Mouse (Mus musculus) hindbrain, postnatal 0 days (tissue): ENCODE results near the gene Atxn7l3. TPM values are rescaled to one million over a fixed set of nuclear protein-coding genes. Genes with fewer than 3 reads are reported as not detected.

ENCODE experiments used
- ATAC-seq: fragments of 200-750 bp; cut with Nextera tagmentation; 2 replicates; pipeline ENCODE4 v1.8.0; 2017; ENCODE audit warnings: mild to moderate bottlenecking, moderate TSS enrichment, moderate library complexity
- DNase-seq: peaks from one replicate; pipeline ENCODE4 v3.0.0-alpha.2; 2015; ENCODE audit warnings: low spot score
- H3K27ac ChIP-seq: fragments of 300-500 bp; sonication (generic); 2 replicates; pipeline ENCODE4 v1.5.1; 2014; ENCODE audit warnings: mild to moderate bottlenecking
- H3K27me3 ChIP-seq: fragments of 300-500 bp; sonication (generic); 2 replicates; pipeline ENCODE4 v1.6.1; 2014; ENCODE audit warnings: low read length, mixed read lengths; ENCODE audit not compliant: insufficient read depth
- H3K36me3 ChIP-seq: fragments of 300-500 bp; sonication (generic); 2 replicates; pipeline ENCODE4 v1.6.1; 2014; ENCODE audit warnings: low read length, mixed read lengths; ENCODE audit not compliant: insufficient read depth
- H3K4me1 ChIP-seq: fragments of 300-500 bp; sonication (generic); 2 replicates; pipeline ENCODE4 v1.6.1; 2014; ENCODE audit warnings: antibody characterized with exemption, low read length, mixed read lengths; ENCODE audit not compliant: insufficient read depth
- H3K4me2 ChIP-seq: fragments of 300-500 bp; sonication (generic); 2 replicates; pipeline ENCODE4 v1.6.1; 2014; ENCODE audit warnings: low read depth, mild to moderate bottlenecking, low read length, moderate library complexity, mixed read lengths
- H3K4me3 ChIP-seq: fragments of 300-500 bp; sonication (generic); 2 replicates; pipeline ENCODE4 v1.5.1; 2014; ENCODE audit warnings: low read length
- H3K9ac ChIP-seq: fragments of 300-500 bp; sonication (generic); replicated peaks from 2 replicates; pipeline ENCODE4 v1.6.1; 2014; ENCODE audit warnings: mild to moderate bottlenecking, low read length, moderate library complexity, mixed read lengths
- H3K9me3 ChIP-seq: fragments of 300-500 bp; sonication (generic); 2 replicates; pipeline ENCODE4 v1.6.1; 2016; ENCODE audit warnings: low read length, mixed read lengths
- CTCF ChIP-seq: IDR thresholded peaks from 2 replicates; pipeline ENCODE4 v1.5.1; 2016; ENCODE audit warnings: antibody characterized with exemption, control low read depth, low read depth
- WGBS: fragments of 180-500 bp; shearing (Covaris S2); extraction: QIAGEN DNeasy Blood & Tissue Kit; methylation state at CpG from one replicate; pipeline ENCODE4 v1.1.7; 2014; 5-methylcytosine and 5-hydroxymethylcytosine counted together
- polyA plus RNA-seq: library from polyadenylated mRNA; unstranded; fragments of >200 nt; fragmentation: Nextera tagmentation; extraction: Ambion mirVana; gene quantifications from 2 replicates; pipeline ENCODE4 v1.2.1, GENCODE M21; 2015
- total RNA-seq: library from RNA; depleted of rRNA; stranded (reverse); fragments of >200 nt; gene quantifications from 2 replicates; pipeline ENCODE4 v1.2.3, GENCODE M21; 2014; rRNA removed

The Atxn7l3 gene
- total and polyA plus RNA-seq, 2 experiments from 2014 or later: 23.7 to 149 TPM

- no peak for TF ChIP-seq CTCF
- Histone ChIP-seq H3K36me3 (no peaks in the 10 kb centered on the region), H3K27ac (peak overlapping the region; percentile 58), H3K4me1 (peaks cover 3% of the 10 kb centered on the region; the same call in 1 of the 2 replicates), H3K4me2 (peak overlapping the region; percentile 74), H3K9ac (peak overlapping the region; percentile 53), H3K9me3 (no peaks in the 10 kb centered on the region), H3K4me3 (peak overlapping the region; percentile 38), H3K27me3 (no peaks in the 10 kb centered on the region)
- DNase-seq: no peak
- peak; percentile 16 for ATAC-seq
- 26% methylated on average over 14 of the region's 14 CpGs for WGBS
Measured at GRCm38 (mm10) chr11:102245581-102246272, 50.7 kb downstream of the Atxn7l3 start.

DNA sequence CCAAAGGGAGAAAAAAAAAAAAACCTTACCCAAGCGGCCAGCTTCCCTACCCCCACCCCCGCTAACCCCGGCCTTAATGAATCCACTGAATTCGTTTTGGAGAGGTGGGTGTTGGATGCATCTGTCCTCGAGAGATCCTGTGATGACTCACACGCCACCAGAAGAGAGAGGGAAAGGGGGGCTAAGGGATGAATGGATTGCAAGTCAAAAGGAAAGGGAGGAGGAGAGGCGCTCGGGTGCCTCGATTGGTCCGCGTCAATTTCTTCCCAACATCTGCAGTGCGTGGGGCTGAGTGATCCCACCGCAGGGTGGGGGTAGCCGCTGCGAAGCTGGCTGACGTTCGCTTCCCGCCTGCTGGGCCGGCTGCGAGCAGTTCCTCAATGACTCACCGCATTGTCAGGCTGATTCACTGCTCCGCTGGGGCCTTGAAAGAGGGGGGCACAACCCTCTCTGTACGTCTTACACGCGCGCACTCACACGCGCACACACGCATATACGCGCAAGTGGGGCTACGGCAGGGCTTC, 51.4 kb downstream of the Atxn7l3 start:
- WGBS: under 1% methylated on average over 32 of the region's 32 CpGs

DNA sequence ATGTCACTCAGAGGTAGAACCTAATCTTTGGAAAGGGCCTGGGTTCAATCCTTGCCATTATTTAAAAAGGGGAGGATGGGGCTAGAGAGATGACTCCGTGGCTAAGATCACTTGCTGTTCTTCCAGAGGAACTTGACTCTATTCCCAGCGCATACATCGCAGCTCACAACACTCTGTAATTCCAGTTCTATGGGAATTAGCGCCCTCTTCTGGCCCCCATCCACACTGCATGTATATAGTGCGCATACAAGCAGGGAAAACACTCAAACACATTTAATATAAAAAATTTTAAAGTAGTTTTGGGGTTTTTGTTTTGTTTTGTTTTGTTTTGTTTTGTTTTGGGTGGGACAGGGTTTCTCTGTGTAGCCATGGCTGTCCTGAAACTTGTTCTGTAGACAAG, 54.6 kb downstream of the Atxn7l3 start:
- peak; percentile 13; the same call in 1 of the 2 replicates for TF ChIP-seq CTCF
- 56% methylated on average over 5 of the region's 5 CpGs for WGBS
- no peak overlapping the region for H3K4me3 ChIP-seq
- no peaks in the 10 kb centered on the region for H3K4me1 ChIP-seq
- no peak overlapping the region for H3K9ac ChIP-seq
- H3K9me3 ChIP-seq: no peaks in the 10 kb centered on the region
- H3K4me2 ChIP-seq: no peak overlapping the region
- no peak for ATAC-seq
- no peaks in the 10 kb centered on the region for H3K36me3 ChIP-seq
- H3K27ac ChIP-seq: no peak overlapping the region
- no peak for DNase-seq
- no peaks in the 10 kb centered on the region for H3K27me3 ChIP-seq

More for the DNA sequence above, 51.4 kb downstream of the Atxn7l3 start:
- ATAC-seq: peak; percentile 90
- peak overlapping the region; percentile 58 for H3K27ac ChIP-seq
- H3K27me3 ChIP-seq: no peaks in the 10 kb centered on the region
- peaks cover 3% of the 10 kb centered on the region; the same call in 1 of the 2 replicates for H3K4me1 ChIP-seq
- peak overlapping the region; percentile 38 for H3K4me3 ChIP-seq
- peak; percentile 84 for DNase-seq
- no peak for TF ChIP-seq CTCF
- H3K9me3 ChIP-seq: no peaks in the 10 kb centered on the region
- no peaks in the 10 kb centered on the region for H3K36me3 ChIP-seq
- peak overlapping the region; percentile 53 for H3K9ac ChIP-seq
- peak overlapping the region; percentile 74 for H3K4me2 ChIP-seq

DNA sequence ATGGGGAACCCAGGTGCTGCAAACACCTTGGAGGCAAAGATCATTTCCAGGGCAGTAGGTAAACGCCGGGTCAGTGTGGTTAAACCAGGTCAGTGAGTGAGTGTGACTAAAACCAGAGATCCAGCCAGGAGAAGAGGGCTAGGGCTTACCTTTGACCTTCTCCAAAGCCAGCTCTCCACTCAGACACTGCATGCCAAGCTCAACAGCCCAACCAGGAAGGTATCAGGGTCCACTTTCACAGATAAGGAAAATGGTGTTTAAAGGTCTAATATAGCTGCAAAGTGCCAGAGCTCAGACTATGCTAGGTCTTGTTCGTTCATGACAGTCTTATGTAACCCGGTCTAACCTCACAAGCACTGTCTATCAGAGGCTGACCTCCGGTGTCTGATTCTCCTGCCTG, 55.2 kb downstream of the Atxn7l3 start:
- TF ChIP-seq CTCF: no peak

DNA sequence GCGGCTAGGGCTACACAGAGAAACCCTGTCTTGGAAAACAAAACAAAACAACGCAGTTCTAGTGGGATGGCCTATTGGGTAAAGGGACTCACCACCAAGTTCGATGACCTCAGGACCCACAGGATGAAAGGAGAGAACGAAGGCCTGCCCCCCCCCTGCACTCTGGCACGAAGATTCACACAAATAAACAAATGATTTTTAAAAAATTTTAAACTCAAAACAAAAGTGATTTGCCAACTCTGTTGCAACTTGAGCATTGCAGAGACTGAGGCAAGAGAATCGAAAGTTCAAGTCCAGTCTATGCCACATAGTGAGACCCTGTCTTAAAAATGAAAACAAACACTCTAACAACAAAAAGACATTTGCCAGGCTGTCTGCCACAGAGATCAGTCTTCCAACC, 55.8 kb downstream of the Atxn7l3 start:
- ATAC-seq: no peak
- TF ChIP-seq CTCF: no peak
- WGBS: 94% methylated on average over 6 of the region's 6 CpGs

More for the DNA sequence above, 55.2 kb downstream of the Atxn7l3 start:
- H3K4me1 ChIP-seq: no peaks in the 10 kb centered on the region
- H3K36me3 ChIP-seq: no peaks in the 10 kb centered on the region
- H3K4me3 ChIP-seq: no peak overlapping the region
- H3K27me3 ChIP-seq: no peaks in the 10 kb centered on the region
- H3K4me2 ChIP-seq: no peak overlapping the region
- no peak overlapping the region for H3K9ac ChIP-seq
- DNase-seq: no peak
- no peak for ATAC-seq
- H3K27ac ChIP-seq: no peak overlapping the region
- 93% methylated on average over 5 of the region's 5 CpGs for WGBS
- no peaks in the 10 kb centered on the region for H3K9me3 ChIP-seq

More for the DNA sequence above, 55.8 kb downstream of the Atxn7l3 start:
- H3K27me3 ChIP-seq: no peaks in the 10 kb centered on the region
- H3K4me1 ChIP-seq: no peaks in the 10 kb centered on the region
- no peak overlapping the region for H3K9ac ChIP-seq
- no peak for DNase-seq
- no peak overlapping the region for H3K4me3 ChIP-seq
- H3K27ac ChIP-seq: no peak overlapping the region
- no peak overlapping the region for H3K4me2 ChIP-seq
- no peaks in the 10 kb centered on the region for H3K36me3 ChIP-seq
- H3K9me3 ChIP-seq: no peaks in the 10 kb centered on the region

Other genes with a start within 250 kb of the Atxn7l3 start
- gene Mpp2, start 208.1 kb downstream of the Atxn7l3 start, total RNA-seq: 49.0 and 49.9 TPM in 2 replicates
- gene Mpp2, start 208.1 kb downstream of the Atxn7l3 start, polyA plus RNA-seq: 25.5 and 26.0 TPM in 2 replicates
- gene Ppy, start 195.3 kb downstream of the Atxn7l3 start, total RNA-seq: not detected in 2 replicates
- not detected in 2 replicates for gene Ppy, start 195.3 kb downstream of the Atxn7l3 start, polyA plus RNA-seq
- 25.8 and 42.9 TPM in 2 replicates for gene Pyy, start 188.8 kb downstream of the Atxn7l3 start, total RNA-seq
- 5.7 and 9.5 TPM in 2 replicates for gene Pyy, start 188.8 kb downstream of the Atxn7l3 start, polyA plus RNA-seq
- gene Nags, start 151.1 kb downstream of the Atxn7l3 start, total RNA-seq: not detected in 2 replicates
- gene Nags, start 151.1 kb downstream of the Atxn7l3 start, polyA plus RNA-seq: 0.09 and 0.14 TPM in 2 replicates
- gene Tmem101, start 140.2 kb downstream of the Atxn7l3 start, total RNA-seq: 37.4 and 45.4 TPM in 2 replicates
- gene Tmem101, start 140.2 kb downstream of the Atxn7l3 start, polyA plus RNA-seq: 40.6 and 42.5 TPM in 2 replicates
- 65.7 and 167 TPM in 2 replicates for gene Lsm12, start 111.3 kb downstream of the Atxn7l3 start, total RNA-seq
- gene Lsm12, start 111.3 kb downstream of the Atxn7l3 start, polyA plus RNA-seq: 147 and 153 TPM in 2 replicates
- 67.5 and 70.1 TPM in 2 replicates for gene G6pc3, start 107.0 kb downstream of the Atxn7l3 start, total RNA-seq
- 43.8 and 46.2 TPM in 2 replicates for gene G6pc3, start 107.0 kb downstream of the Atxn7l3 start, polyA plus RNA-seq
- gene Hdac5, start 66.5 kb downstream of the Atxn7l3 start, total RNA-seq: 212 and 350 TPM in 2 replicates
- gene Hdac5, start 66.5 kb downstream of the Atxn7l3 start, polyA plus RNA-seq: 61.2 and 61.9 TPM in 2 replicates
- gene BC030867, start 47.7 kb downstream of the Atxn7l3 start, total RNA-seq: 2.3 and 2.4 TPM in 2 replicates
- 2.1 and 2.3 TPM in 2 replicates for gene BC030867, start 47.7 kb downstream of the Atxn7l3 start, polyA plus RNA-seq
- gene Asb16, start 27.9 kb downstream of the Atxn7l3 start, total RNA-seq: 2.2 and 2.6 TPM in 2 replicates
- gene Asb16, start 27.9 kb downstream of the Atxn7l3 start, polyA plus RNA-seq: 0.29 and 0.41 TPM in 2 replicates
- gene Tmub2, start 11.7 kb downstream of the Atxn7l3 start, total RNA-seq: 81.8 and 92.7 TPM in 2 replicates
- 71.0 and 72.2 TPM in 2 replicates for gene Tmub2, start 11.7 kb downstream of the Atxn7l3 start, polyA plus RNA-seq
- gene Ubtf, start 23.1 kb upstream of the Atxn7l3 start, total RNA-seq: 53.7 and 63.7 TPM in 2 replicates
- 74.6 and 76.1 TPM in 2 replicates for gene Ubtf, start 23.1 kb upstream of the Atxn7l3 start, polyA plus RNA-seq
- 0.22 and 0.84 TPM in 2 replicates for gene Slc4a1, start 69.6 kb upstream of the Atxn7l3 start, total RNA-seq
- 0.48 and 0.54 TPM in 2 replicates for gene Slc4a1, start 69.6 kb upstream of the Atxn7l3 start, polyA plus RNA-seq
- gene Rundc3a, start 96.8 kb upstream of the Atxn7l3 start, total RNA-seq: 310 and 349 TPM in 2 replicates
- 114 and 125 TPM in 2 replicates for gene Rundc3a, start 96.8 kb upstream of the Atxn7l3 start, polyA plus RNA-seq
- 169 and 194 TPM in 2 replicates for gene Slc25a39, start 111.3 kb upstream of the Atxn7l3 start, total RNA-seq
- gene Slc25a39, start 111.3 kb upstream of the Atxn7l3 start, polyA plus RNA-seq: 165 and 176 TPM in 2 replicates
- 85.6 and 98.5 TPM in 2 replicates for gene Grn, start 133.7 kb upstream of the Atxn7l3 start, total RNA-seq
- 98.4 and 104 TPM in 2 replicates for gene Grn, start 133.7 kb upstream of the Atxn7l3 start, polyA plus RNA-seq
- 546 and 699 TPM in 2 replicates for gene Fam171a2, start 151.1 kb upstream of the Atxn7l3 start, total RNA-seq
- 20.6 and 21.0 TPM in 2 replicates for gene Fam171a2, start 151.1 kb upstream of the Atxn7l3 start, polyA plus RNA-seq
- gene Itga2b, start 173.5 kb upstream of the Atxn7l3 start, total RNA-seq: 3.5 and 5.6 TPM in 2 replicates
- 13.7 and 14.2 TPM in 2 replicates for gene Itga2b, start 173.5 kb upstream of the Atxn7l3 start, polyA plus RNA-seq